ENCODE assay signal across 27 mouse cellular contexts in the genomic region with DNA sequence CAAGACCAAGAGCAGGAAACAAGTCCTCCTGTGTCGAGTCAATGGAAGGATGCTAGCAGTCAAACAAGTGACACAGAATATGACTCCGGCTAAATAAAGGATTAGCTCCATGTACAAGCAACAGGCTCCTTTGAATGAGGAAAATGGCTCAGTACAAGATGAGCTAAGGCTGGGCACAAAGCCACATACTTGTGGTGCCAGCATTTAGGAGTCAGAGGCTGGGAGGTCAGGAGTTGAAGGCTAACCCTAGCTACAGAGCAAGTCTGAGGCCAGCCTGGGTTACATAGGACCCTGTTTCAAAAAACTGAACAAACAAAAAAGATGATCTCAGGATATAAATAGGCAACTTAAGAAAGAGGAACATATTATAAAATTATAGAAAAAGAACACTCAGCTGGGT. TPM values are rescaled to one million over a fixed set of nuclear protein-coding genes. Genes with fewer than 3 reads are reported as not detected.
A peak's percentile ranks its signal among the peaks of the same experiment; 100 is the strongest.
DNase-seq lines count a peak whose midpoint lies in the region; ATAC-seq and TF ChIP-seq lines count a peak whose summit lies in the region.
"Had no signal": no experiment of that assay in that cellular context is flagged by ENCODE, and none has a peak within 500 bp of the region (broad histone marks: within the 10 kb centered on the region; RNA-seq: fewer than 3 reads in every experiment).

No protein-coding gene starts in this region.

- no peaks in the 10 kb centered on the region for H3K36me3 ChIP-seq in intestine, postnatal 0 days (ENCODE audit: control insufficient read depth, insufficient read depth)
- no peaks in the 10 kb centered on the region for H3K36me3 ChIP-seq in intestine, embryonic 15.5 days
- H3K36me3 ChIP-seq in forebrain, embryonic 13.5 days (ENCODE audit: poor library complexity, severe bottlenecking): no peaks in the 10 kb centered on the region
- H3K36me3 ChIP-seq: embryonic facial prominence, embryonic 12.5 days; G1E; heart, embryonic 10.5 days; hindbrain, embryonic 12.5 days had no signal

- H3K27me3 ChIP-seq in intestine, postnatal 0 days (replicated peaks; ENCODE audit: control insufficient read depth, insufficient read depth, low read length): no peaks in the 10 kb centered on the region
- H3K27me3 ChIP-seq in intestine, embryonic 15.5 days (replicated peaks): no peaks in the 10 kb centered on the region
- no peaks in the 10 kb centered on the region for H3K27me3 ChIP-seq in forebrain, embryonic 13.5 days
- H3K27me3 ChIP-seq: embryonic facial prominence, embryonic 12.5 days; hindbrain, embryonic 12.5 days had no signal

- 62% methylated on average over 2 of the region's 2 CpGs for WGBS in intestine, postnatal 0 days
- WGBS in intestine, embryonic 15.5 days: 62% methylated on average over 2 of the region's 2 CpGs
- 77% methylated on average over 2 of the region's 2 CpGs for WGBS in forebrain, embryonic 13.5 days

- H3K9me3 ChIP-seq in intestine, postnatal 0 days (ENCODE audit: control insufficient read depth): no peaks in the 10 kb centered on the region
- H3K9me3 ChIP-seq in intestine, embryonic 15.5 days: no peaks in the 10 kb centered on the region
- no peaks in the 10 kb centered on the region for H3K9me3 ChIP-seq in forebrain, embryonic 13.5 days (replicated peaks)
- H3K9me3 ChIP-seq: embryonic facial prominence, embryonic 12.5 days; G1E; heart, embryonic 10.5 days; hindbrain, embryonic 12.5 days had no signal

- H3K27ac ChIP-seq in intestine, postnatal 0 days (ENCODE audit: low read depth, low read length): peak overlapping the region; percentile 15; the same call in 1 of the 2 replicates
- no peak overlapping the region for H3K27ac ChIP-seq in intestine, embryonic 15.5 days
- no peak overlapping the region for H3K27ac ChIP-seq in forebrain, embryonic 13.5 days
- H3K27ac ChIP-seq: embryonic facial prominence, embryonic 12.5 days; gastrocnemius, adult 2 months; heart, embryonic 10.5 days; hindbrain, embryonic 12.5 days; hindbrain, postnatal 0 days had no signal

- H3K9ac ChIP-seq in intestine, postnatal 0 days (ENCODE audit: low read depth, low read length): no peak overlapping the region
- no peak overlapping the region for H3K9ac ChIP-seq in intestine, embryonic 15.5 days
- H3K9ac ChIP-seq in forebrain, embryonic 13.5 days: no peak overlapping the region
- H3K9ac ChIP-seq: embryonic facial prominence, embryonic 12.5 days; hindbrain, embryonic 12.5 days had no signal

- no peak overlapping the region for H3K4me3 ChIP-seq in intestine, postnatal 0 days (ENCODE audit: low read depth, low read length)
- H3K4me3 ChIP-seq in intestine, embryonic 15.5 days (replicated peaks): no peak overlapping the region
- H3K4me3 ChIP-seq in forebrain, embryonic 13.5 days: no peak overlapping the region
- H3K4me3 ChIP-seq: embryonic facial prominence, embryonic 12.5 days; gastrocnemius, adult 2 months; heart, embryonic 10.5 days; hindbrain, embryonic 12.5 days had no signal

- peak; percentile 58 for DNase-seq in adipocyte (ENCODE audit: low spot score)
- DNase-seq in adrenal gland, postnatal 10 days: peak; percentile 27
- DNase-seq in ovary, postnatal 10 days (ENCODE audit: low spot score): no peak
- no peak for DNase-seq in layer of hippocampus, postnatal 10 days (ENCODE audit: low spot score in 2 of 2)
- DNase-seq: B cell, adult 2 months; cerebellum, adult 11-12 months; cerebellum, adult 9-10 months; cerebellum, postnatal 25 days; gastrocnemius, adult 2 months; gastrocnemius, postnatal 25 days; heart, postnatal 10 days; heart, postnatal 4 days; kidney, adult 2 months had no signal

- H3K4me1 ChIP-seq in intestine, postnatal 0 days (replicated peaks; ENCODE audit: control insufficient read depth, insufficient read depth, low read length): 0 out of 2 replicates have a peak, but pooled peaks cover 4% of the 10 kb centered on the region
- H3K4me1 ChIP-seq in intestine, embryonic 15.5 days (replicated peaks): peaks cover 15% of the 10 kb centered on the region
- H3K4me1 ChIP-seq in forebrain, embryonic 13.5 days: no peaks in the 10 kb centered on the region

- no peak for TF ChIP-seq CTCF in intestine, postnatal 0 days (IDR thresholded peaks at IDR 0.05; ENCODE audit: low read depth)

- ATAC-seq in intestine, postnatal 0 days: no peak
- no peak for ATAC-seq in intestine, embryonic 15.5 days
- ATAC-seq in forebrain, embryonic 13.5 days: no peak
- ATAC-seq: CD4-positive, CD25-positive, alpha-beta regulatory T cell, adult 4 months; forebrain, embryonic 14.5 days; hindbrain, postnatal 0 days had no signal

- H3K4me2 ChIP-seq in intestine, postnatal 0 days (replicated peaks; ENCODE audit: low read depth): peak overlapping the region; percentile 57; the same call in 1 of the 2 replicates
- no peak overlapping the region for H3K4me2 ChIP-seq in intestine, embryonic 15.5 days (replicated peaks)
- no peak overlapping the region for H3K4me2 ChIP-seq in forebrain, embryonic 13.5 days
- H3K4me2 ChIP-seq: embryonic facial prominence, embryonic 12.5 days; hindbrain, embryonic 12.5 days had no signal

RNA-seq across cellular contexts. Expression of a gene that starts 4.5 kb away (rescaled TPM):
- polyA plus RNA-seq in intestine, postnatal 0 days (2015; fragmentation: Nextera tagmentation; extraction: Ambion mirVana): 23.1 and 26.0 TPM in 2 replicates
- 12.1 and 13.1 TPM in 2 replicates for polyA plus RNA-seq in intestine, embryonic 15.5 days (2015; fragmentation: Nextera tagmentation; extraction: Ambion mirVana)
- total RNA-seq in adrenal gland, postnatal 10 days (2021): 10 to 100 TPM in 1 of 2 experiments, 1 to 10 TPM in 1; 2.6 to 14.2 TPM
- polyA plus RNA-seq in forebrain, embryonic 13.5 days (2015; fragmentation: Nextera tagmentation; extraction: Ambion mirVana): not detected in 2 replicates
- not detected for total RNA-seq in layer of hippocampus, postnatal 10 days (2021)
- total RNA-seq: G1E; gastrocnemius, adult 2 months; gastrocnemius, postnatal 25 days; granulocyte monocyte progenitor cell, adult 5-6 weeks; heart, postnatal 10 days; heart, postnatal 4 days; hindbrain, postnatal 0 days had no signal
- polyA plus RNA-seq: CD4-positive, CD25-positive, alpha-beta regulatory T cell, adult 4 months; cortical plate, adult 2 months; embryonic facial prominence, embryonic 12.5 days; forebrain, embryonic 14.5 days; G1E; heart, embryonic 14.5 days; hindbrain, embryonic 12.5 days had no signal

RNA-seq across cellular contexts. Expression of a gene that starts 51.8 kb away (rescaled TPM):
- polyA plus RNA-seq in intestine, postnatal 0 days (2015; fragmentation: Nextera tagmentation; extraction: Ambion mirVana): 0.88 and 1.0 TPM in 2 replicates
- polyA plus RNA-seq in intestine, embryonic 15.5 days (2015; fragmentation: Nextera tagmentation; extraction: Ambion mirVana): 0.08 and 0.18 TPM in 2 replicates
- total RNA-seq in adrenal gland, postnatal 10 days (2021): under 1 TPM; 0.42 to 0.51 TPM
- polyA plus RNA-seq in forebrain, embryonic 13.5 days (2015; fragmentation: Nextera tagmentation; extraction: Ambion mirVana): 0.61 and 1.4 TPM in 2 replicates
- 1 to 10 TPM; 1.7 to 1.8 TPM for total RNA-seq in layer of hippocampus, postnatal 10 days (2021)
- total RNA-seq: gastrocnemius, adult 2 months; gastrocnemius, postnatal 25 days; granulocyte monocyte progenitor cell, adult 5-6 weeks; heart, postnatal 10 days had no signal
- polyA plus RNA-seq: G1E; heart, embryonic 14.5 days; intestine, embryonic 14.5 days had no signal

RNA-seq across cellular contexts. Expression of a gene that starts 56.6 kb away (rescaled TPM):
- polyA plus RNA-seq in intestine, postnatal 0 days (2015; fragmentation: Nextera tagmentation; extraction: Ambion mirVana): 557 and 587 TPM in 2 replicates
- polyA plus RNA-seq in intestine, embryonic 15.5 days (2015; fragmentation: Nextera tagmentation; extraction: Ambion mirVana): 233 TPM in 2 replicates
- total RNA-seq in adrenal gland, postnatal 10 days (2021): 100 to 1,000 TPM; 385 to 411 TPM
- polyA plus RNA-seq in forebrain, embryonic 13.5 days (2015; fragmentation: Nextera tagmentation; extraction: Ambion mirVana): 129 and 147 TPM in 2 replicates
- 10 to 100 TPM; 66.5 to 94.2 TPM for total RNA-seq in layer of hippocampus, postnatal 10 days (2021)

RNA-seq across cellular contexts. Expression of a gene that starts 56.7 kb away (rescaled TPM):
- polyA plus RNA-seq in intestine, postnatal 0 days (2015; fragmentation: Nextera tagmentation; extraction: Ambion mirVana): 0.38 TPM in 1 of 2 replicates, not detected in the other
- 0.53 TPM in 1 of 2 replicates, not detected in the other for polyA plus RNA-seq in intestine, embryonic 15.5 days (2015; fragmentation: Nextera tagmentation; extraction: Ambion mirVana)
- total RNA-seq in adrenal gland, postnatal 10 days (2021): not detected
- not detected in 2 replicates for polyA plus RNA-seq in forebrain, embryonic 13.5 days (2015; fragmentation: Nextera tagmentation; extraction: Ambion mirVana)
- not detected for total RNA-seq in layer of hippocampus, postnatal 10 days (2021)
- total RNA-seq: gastrocnemius, adult 2 months; gastrocnemius, postnatal 25 days; granulocyte monocyte progenitor cell, adult 5-6 weeks; heart, postnatal 10 days; hindbrain, postnatal 0 days had no signal
- polyA plus RNA-seq: CD4-positive, CD25-positive, alpha-beta regulatory T cell, adult 4 months; cortical plate, adult 2 months; embryonic facial prominence, embryonic 12.5 days; forebrain, embryonic 14.5 days; hindbrain, embryonic 12.5 days; hindbrain, postnatal 0 days; kidney, adult 2 months had no signal

Comparison
In these comparisons a context has a peak if more than half of its experiments do, and no peak if none do; other contexts are left out.
1. DNase-seq: peak in adipocyte (single experiment) and adrenal gland, postnatal 10 days (single experiment); none in ovary, postnatal 10 days (single experiment) and layer of hippocampus, postnatal 10 days (0 of 2).
2. RNA of a gene that starts 4.5 kb away (polyA plus RNA-seq): 23.1 to 26.0 TPM in intestine, postnatal 0 days and 12.1 to 13.1 TPM in intestine, embryonic 15.5 days; not detected in forebrain, embryonic 13.5 days; every median in the first group is over 10 times any median in the second.